Mouse (Mus musculus): ENCODE measurements around the gene Rgs13. TPM values are rescaled to one million over a fixed set of nuclear protein-coding genes. Genes with fewer than 3 reads are reported as not detected.

Rgs13 gene
- total RNA-seq (2015) (not detected in 2 replicates), total RNA-seq (2017) (not detected in 2 replicates)

DNA sequence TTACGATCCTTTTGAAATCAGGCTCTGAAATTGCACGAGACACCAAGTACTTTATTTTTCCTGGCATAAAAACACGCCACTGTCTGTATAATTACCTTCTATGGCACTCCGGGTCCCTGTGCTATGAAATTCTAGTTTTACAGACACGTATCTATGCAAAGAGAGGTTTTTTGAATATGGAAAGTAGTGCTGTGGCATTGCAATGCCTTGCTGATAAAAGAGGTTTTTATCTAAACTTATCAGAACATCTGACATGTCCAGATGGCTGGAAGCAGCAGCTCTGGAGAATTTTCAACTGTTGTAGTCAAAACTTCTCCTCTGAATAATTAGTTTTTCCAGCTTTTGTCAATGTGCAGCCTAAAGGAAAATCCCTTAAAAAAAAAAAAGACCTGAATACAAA lies at the start of gene Rgs13:
Gene Rgs13, minus strand, starts transcription at position 207 of the 400 bp plus-strand sequence.
- ATAC-seq (ENCODE audit: poor library complexity, severe bottlenecking) = no peak

DNA sequence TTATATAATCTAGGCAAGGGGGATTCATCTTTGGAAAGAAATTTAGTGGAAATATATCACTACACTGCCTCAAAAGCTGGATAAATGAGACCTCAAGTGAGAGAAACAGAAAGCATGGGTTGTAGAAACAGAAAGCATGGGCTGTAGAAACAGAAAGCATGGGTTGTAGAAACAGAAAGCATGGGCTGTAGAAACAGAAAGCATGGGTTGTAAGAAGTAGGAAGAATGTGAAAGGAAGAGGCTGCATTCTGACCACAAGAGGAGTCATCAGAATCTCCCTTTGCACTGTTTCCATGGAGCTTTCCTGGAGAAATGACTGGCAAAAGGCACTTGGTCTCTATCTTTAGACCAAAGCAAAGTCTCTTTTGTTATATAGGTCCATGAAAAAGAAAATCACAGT lies 38.1 kb upstream of the Rgs13 start:
- ATAC-seq (ENCODE audit: poor library complexity, severe bottlenecking) = peak; percentile 76

GRCm38 (mm10) chr1:144210912-144211311 lies 33.7 kb upstream of the Rgs13 start:
- ATAC-seq (ENCODE audit: poor library complexity, severe bottlenecking) = no peak

DNA sequence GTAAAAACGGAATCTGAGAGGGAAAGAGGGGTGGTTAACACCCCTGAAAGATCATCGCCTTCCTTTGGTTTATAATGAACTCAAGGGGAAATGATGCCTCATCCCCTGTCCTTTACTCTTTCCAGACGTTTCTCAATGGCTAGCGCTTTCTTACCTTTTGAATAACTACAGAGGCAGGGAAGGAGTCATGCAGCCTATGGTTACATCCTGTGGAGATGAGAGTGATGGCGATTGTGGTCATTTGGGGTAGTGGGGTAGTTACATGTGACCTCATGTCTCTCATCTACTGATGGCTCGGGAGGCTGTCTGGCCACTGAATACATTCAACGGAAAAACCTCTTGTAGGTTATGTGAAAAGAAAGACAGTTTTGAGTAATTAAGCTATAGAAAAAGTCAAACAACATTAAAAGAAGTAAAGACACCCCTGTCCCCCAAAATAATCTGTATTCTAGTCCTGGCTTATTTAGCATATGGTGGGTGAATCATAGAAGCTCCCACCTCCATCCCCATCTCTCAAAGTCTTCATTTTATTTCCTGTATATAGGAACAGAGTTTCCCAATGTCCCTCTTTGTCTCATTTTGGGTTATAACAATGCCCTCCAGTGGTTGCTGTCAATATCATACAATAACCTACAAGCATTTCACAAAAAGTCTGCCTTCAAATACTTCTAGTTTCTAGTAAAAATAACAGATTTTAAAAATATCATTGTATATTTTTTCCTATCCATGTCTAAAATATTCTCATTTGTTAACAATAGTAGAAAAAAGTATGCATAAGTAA lies 29.3 kb upstream of the Rgs13 start:
- ATAC-seq (ENCODE audit: poor library complexity, severe bottlenecking) = no peak

- 0 out of 2 replicates have a peak, but pooled peaks have one; percentile 13 for ATAC-seq (ENCODE audit: poor library complexity, severe bottlenecking)
Observed at GRCm38 (mm10) chr1:144204766-144205165, 27.6 kb upstream of the Rgs13 start.

GRCm38 (mm10) chr1:144202939-144203338 lies 25.8 kb upstream of the Rgs13 start:
- peak; percentile 31 for ATAC-seq (ENCODE audit: poor library complexity, severe bottlenecking)

DNA sequence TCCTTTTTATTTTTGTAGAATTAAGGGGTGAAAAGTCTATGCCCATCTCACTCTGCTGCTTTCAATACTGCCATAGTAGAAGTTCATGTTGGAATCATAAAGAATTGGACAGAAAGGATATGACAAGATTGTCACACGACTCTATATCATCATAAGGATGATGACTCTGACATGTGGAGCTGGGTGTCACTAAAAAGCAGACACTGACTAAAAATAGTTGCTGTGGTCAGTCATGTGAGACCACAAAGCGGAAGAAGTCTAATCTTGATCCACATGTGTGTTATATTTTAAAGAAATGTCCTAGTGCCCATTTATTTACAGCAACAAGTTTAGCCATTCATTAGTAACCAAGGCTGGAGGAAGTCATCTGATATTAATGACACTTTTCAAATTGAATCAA lies 23.3 kb upstream of the Rgs13 start:
- peak; percentile 81 for ATAC-seq (ENCODE audit: poor library complexity, severe bottlenecking)

- ATAC-seq (ENCODE audit: poor library complexity, severe bottlenecking) = no peak
Observed at GRCm38 (mm10) chr1:144199538-144199937, 22.4 kb upstream of the Rgs13 start.

- peak; percentile 65 for ATAC-seq (ENCODE audit: poor library complexity, severe bottlenecking)
Observed at GRCm38 (mm10) chr1:144197684-144198083, 20.5 kb upstream of the Rgs13 start.

DNA sequence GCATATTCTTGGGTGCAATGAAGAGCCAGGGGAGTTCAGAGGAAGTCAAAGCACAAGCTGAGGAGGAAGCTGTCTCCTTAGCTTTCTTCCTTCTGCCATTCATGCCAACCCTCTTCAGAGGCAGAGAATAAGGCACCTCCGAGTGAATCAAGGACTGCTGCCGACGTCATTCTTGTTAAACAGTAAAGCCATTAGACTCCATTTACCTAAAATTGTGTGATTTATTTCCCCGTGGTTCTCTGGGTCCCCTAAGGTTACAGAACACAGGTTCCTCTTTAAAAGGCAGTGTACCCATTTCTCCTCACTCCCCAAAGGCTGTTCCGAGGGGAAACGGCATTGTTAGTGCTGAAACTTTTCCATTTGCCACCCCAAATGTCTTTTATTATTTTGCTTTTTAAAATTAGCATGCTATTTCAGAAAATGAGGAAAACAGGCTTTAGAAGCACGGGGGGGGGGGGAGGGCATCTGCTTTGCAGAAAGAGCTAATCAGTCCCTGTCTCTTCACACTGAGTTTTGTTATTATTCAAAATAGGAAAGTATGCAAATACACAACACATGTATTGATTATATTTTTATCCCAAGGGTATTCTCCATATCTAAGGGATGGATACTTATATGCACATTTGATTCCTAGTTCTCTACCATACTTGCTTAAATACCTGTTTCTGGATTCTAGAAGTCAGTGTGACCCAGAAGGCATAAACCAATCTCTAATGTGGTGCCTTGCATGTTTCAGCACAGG lies 9.7 kb upstream of the Rgs13 start:
- ATAC-seq (ENCODE audit: poor library complexity, severe bottlenecking) = no peak

DNA sequence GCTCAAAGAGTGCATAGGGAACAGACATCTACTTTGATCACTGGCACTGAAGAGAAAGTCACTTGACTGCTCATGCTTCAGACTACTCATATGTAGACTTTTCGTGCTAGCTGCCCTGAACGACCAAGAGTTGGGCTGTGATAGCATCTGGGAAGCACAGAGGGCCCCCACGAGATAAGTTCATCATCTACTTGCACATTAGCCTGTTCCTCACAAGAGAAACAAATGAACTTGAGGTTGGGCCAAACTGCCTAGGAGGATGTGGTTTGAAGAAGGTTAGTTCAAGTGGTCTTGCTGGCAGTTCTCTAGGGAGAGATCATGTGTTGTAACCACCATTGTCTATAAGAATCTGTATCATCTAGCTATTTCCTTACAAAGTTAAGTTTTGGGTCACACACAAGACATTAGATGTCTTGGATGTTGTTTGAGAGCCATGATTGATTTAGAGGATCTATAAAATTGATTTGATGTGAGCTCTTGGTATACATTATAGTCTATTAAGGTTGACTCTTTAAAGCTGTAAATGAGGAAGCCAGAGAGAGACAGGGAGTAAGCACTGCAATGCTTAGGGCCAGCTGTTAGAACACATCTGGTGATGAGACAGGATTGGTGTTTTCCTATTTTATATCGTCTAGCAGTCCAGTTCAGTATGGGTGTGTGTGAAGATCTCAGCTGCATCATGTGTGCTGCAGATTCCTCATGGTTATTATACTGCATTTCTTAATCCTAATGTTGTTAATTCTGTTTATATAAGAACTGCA lies 8.0 kb upstream of the Rgs13 start:
- ATAC-seq (ENCODE audit: poor library complexity, severe bottlenecking) = peak; percentile 57

- no peak for ATAC-seq (ENCODE audit: poor library complexity, severe bottlenecking)
Observed at GRCm38 (mm10) chr1:144183622-144184021, 6.5 kb upstream of the Rgs13 start.

DNA sequence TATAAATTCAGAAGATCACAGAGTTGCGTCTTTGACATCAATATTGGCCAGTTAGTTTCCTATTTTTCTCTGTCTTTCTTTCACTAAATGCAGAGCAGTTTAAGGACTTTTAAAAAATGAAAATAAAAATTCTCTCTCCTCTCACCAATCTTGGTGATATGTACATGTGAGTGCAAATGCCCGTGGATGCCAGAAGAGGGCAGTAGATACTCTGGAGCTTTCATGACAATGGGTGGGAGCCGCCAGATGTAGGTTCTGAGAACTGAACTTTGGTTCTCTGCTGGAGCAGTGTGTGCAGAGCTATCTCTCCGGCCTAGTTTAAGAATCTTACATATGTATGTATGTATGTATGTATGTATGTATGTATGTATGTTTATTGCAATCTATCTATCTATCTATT lies 2.4 kb upstream of the Rgs13 start:
- ATAC-seq (ENCODE audit: poor library complexity, severe bottlenecking) = peak; percentile 49; the same call in 1 of the 2 replicates

GRCm38 (mm10) chr1:144178281-144178957 lies 1.2 kb upstream of the Rgs13 start:
- no peak for ATAC-seq (ENCODE audit: poor library complexity, severe bottlenecking)

DNA sequence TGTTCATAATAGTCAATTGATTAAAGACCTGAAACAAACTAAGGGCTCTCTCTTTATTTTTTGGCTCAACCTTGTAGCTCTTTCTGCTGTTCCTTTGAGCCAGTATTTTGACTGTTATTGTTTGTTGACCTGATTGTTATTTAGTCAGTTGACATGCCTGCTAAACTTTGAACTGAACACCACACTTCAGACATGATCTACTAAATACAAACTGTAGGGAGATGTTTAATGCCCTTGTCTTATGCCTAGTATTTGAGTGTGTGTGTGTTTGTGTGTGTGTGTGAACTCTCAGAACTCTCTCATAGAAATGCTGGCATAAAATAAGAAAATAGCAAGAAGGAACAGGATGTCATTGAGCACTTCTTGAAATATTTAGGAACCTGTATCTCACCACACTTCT lies 448 bp upstream of the Rgs13 start:
- ATAC-seq (ENCODE audit: poor library complexity, severe bottlenecking) = no peak

- no peak for ATAC-seq (ENCODE audit: poor library complexity, severe bottlenecking)
Observed at GRCm38 (mm10) chr1:144174760-144175159, 2.4 kb downstream of the Rgs13 start.

GRCm38 (mm10) chr1:144173568-144174036 lies 3.6 kb downstream of the Rgs13 start:
- no peak for ATAC-seq (ENCODE audit: poor library complexity, severe bottlenecking)

DNA sequence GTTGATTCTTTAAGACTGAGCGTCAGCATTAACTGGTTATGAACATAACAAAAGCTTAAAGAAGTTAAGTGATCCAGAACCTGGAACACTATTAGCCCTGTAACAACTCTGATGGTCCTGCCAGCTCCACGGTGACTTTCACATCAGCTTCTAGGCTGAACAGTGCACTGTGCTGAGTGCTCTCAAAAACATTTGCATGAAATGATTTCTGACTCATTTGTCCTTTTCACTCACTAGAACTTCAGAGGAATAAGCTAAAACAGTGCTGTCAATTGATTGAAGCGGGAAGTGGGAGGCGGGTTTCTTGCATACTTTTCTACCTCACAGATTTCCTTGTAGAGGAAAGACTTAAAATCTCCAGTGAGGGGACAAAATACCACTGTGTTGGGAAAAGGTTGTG lies 8.3 kb downstream of the Rgs13 start:
- no peak; the same call in 1 of the 2 replicates for ATAC-seq (ENCODE audit: poor library complexity, severe bottlenecking)

- no peak for ATAC-seq (ENCODE audit: poor library complexity, severe bottlenecking)
Observed at GRCm38 (mm10) chr1:144167761-144168160, 9.4 kb downstream of the Rgs13 start.

DNA sequence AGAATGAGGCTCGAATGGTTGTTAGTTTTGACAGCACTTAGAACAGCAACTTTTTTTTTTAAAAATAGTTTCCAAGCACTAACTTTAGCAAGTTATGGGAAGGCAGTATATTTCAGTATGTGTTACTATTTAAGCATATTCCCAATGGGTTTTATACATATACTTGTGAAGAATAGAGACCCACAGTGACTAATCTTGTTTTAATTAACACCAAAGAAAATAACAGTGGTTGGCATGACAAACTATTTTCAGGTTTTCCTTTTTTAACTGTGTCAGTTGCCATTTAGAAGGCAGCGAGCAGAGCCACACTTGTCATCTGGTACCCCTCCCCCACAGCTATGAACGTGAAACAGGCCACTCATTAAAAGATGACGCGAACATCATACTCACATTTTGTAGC lies 10.3 kb downstream of the Rgs13 start:
- ATAC-seq (ENCODE audit: poor library complexity, severe bottlenecking) = no peak

GRCm38 (mm10) chr1:144166275-144166674 lies 10.9 kb downstream of the Rgs13 start:
- no peak for ATAC-seq (ENCODE audit: poor library complexity, severe bottlenecking)
